Comparison of ENCODE assay signal across 13 mouse cellular contexts in the genomic region with DNA sequence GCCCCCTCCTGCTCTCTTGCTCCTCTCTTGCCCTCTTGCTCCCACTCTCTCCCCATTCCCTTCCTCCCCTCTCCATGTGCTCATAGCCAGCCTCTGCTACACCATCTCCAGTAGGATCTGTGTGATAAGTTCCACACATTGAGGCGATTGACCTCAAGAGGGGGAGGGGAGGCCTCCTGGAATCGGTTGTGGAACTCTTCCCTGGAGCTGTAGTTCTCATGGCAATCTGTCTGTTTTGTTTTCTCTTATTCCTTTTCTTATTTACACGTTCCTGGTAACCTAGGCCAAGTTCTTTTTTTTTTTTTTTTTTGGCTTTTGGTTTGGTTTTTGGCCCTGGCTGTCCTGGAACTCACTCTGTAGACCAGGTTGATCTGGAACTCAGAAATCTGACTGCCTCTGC.
"Had no signal": no experiment of that assay in that cellular context is flagged by ENCODE, and none has a peak within 500 bp of the region (broad histone marks: within the 10 kb centered on the region; RNA-seq: fewer than 3 reads in every experiment).

No protein-coding gene starts in this region.

- H3K9me3 ChIP-seq: limb, embryonic 12.5 days; limb, embryonic 15.5 days; liver, embryonic 13.5 days; midbrain, embryonic 10.5 days; midbrain, embryonic 13.5 days had no signal

- ATAC-seq: hindbrain, postnatal 0 days; intestine, postnatal 0 days; midbrain, embryonic 13.5 days had no signal

- H3K9ac ChIP-seq: hindbrain, embryonic 14.5 days; limb, embryonic 12.5 days; limb, embryonic 15.5 days; liver, embryonic 13.5 days; midbrain, embryonic 13.5 days had no signal

- H3K27ac ChIP-seq: hindbrain, embryonic 14.5 days; hindbrain, postnatal 0 days; limb, embryonic 12.5 days; limb, embryonic 15.5 days; liver, embryonic 13.5 days; midbrain, embryonic 10.5 days; midbrain, embryonic 13.5 days had no signal

- H3K4me2 ChIP-seq: hindbrain, embryonic 14.5 days; limb, embryonic 15.5 days; liver, embryonic 13.5 days had no signal

- H3K4me3 ChIP-seq: limb, embryonic 12.5 days; limb, embryonic 15.5 days; liver, embryonic 13.5 days; midbrain, embryonic 10.5 days; midbrain, embryonic 13.5 days had no signal

- H3K36me3 ChIP-seq: limb, embryonic 12.5 days; limb, embryonic 15.5 days; liver, embryonic 13.5 days; midbrain, embryonic 10.5 days; midbrain, embryonic 13.5 days had no signal

- DNase-seq: left cerebral cortex, postnatal 4 days; liver, embryonic 13.5 days; lung, adult 2 months; lung, postnatal 14 days; lung, postnatal 4 days; thymus, postnatal 25 days had no signal
